In genomic region chr17:73118702-73119101, GRCm38 (mm10) we compare ENCODE assay signal across 22 mouse cellular contexts.
"Had no signal": no experiment of that assay in that cellular context is flagged by ENCODE, and none has a peak within 500 bp of the region (broad histone marks: within the 10 kb centered on the region; RNA-seq: fewer than 3 reads in every experiment).

No protein-coding gene starts in this region.

- ATAC-seq: intestine, embryonic 16.5 days; liver, postnatal 0 days; lung, postnatal 0 days had no signal

- DNase-seq: kidney, adult 18-20 months; kidney, adult 9 months; kidney, postnatal 25 days; layer of hippocampus, postnatal 36 days; left cerebral cortex, postnatal 4 days; liver, postnatal 0 days; lung, embryonic 14.5 days; midbrain, embryonic 14.5 days; retina, postnatal 1 day; right cerebral cortex, postnatal 25 days; spleen, adult 18-20 months had no signal

- H3K36me3 ChIP-seq: limb, embryonic 12.5 days; limb, embryonic 15.5 days; neural tube, embryonic 13.5 days had no signal

- H3K4me2 ChIP-seq: limb, embryonic 12.5 days; limb, embryonic 15.5 days; liver, embryonic 11.5 days; lung, embryonic 14.5 days; midbrain, embryonic 11.5 days; neural tube, embryonic 13.5 days had no signal

- H3K4me1 ChIP-seq: limb, embryonic 12.5 days; limb, embryonic 15.5 days; neural tube, embryonic 13.5 days had no signal

- H3K9ac ChIP-seq: limb, embryonic 12.5 days; limb, embryonic 15.5 days; liver, embryonic 14.5 days; liver, postnatal 0 days; lung, embryonic 14.5 days; neural tube, embryonic 13.5 days had no signal

- H3K4me3 ChIP-seq: left cerebral cortex, adult 2 months; limb, embryonic 12.5 days; limb, embryonic 15.5 days; neural tube, embryonic 13.5 days had no signal

- H3K27ac ChIP-seq: kidney, postnatal 0 days; left cerebral cortex, adult 2 months; limb, embryonic 12.5 days; limb, embryonic 15.5 days; liver, embryonic 14.5 days; macrophage; neural tube, embryonic 13.5 days had no signal

- H3K27me3 ChIP-seq: limb, embryonic 12.5 days; limb, embryonic 15.5 days; neural tube, embryonic 13.5 days had no signal

- H3K9me3 ChIP-seq: limb, embryonic 12.5 days; limb, embryonic 15.5 days; neural tube, embryonic 13.5 days had no signal
